In the genomic region with DNA sequence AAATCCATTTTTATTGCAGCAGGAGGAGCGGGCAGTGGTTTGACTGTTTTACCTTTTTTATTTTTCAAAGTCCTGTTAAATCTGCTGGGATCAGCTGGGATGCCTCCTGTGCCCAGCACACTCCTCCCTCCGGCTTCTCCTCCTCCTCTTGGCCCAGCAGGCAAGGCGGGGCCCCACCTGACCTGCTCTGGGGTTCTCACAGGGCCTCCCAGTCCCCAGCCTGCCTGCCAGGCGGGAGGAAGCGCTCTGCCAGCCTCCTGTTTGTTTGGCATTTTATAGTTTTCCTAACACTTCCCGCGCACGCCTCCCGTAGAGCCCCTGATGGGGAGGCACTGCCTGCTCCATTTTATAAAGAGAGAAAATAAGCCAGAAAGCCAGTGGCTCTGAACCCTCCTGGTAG, we compare ENCODE assay signal across 8 mouse cellular contexts. TPM values are rescaled to one million over a fixed set of nuclear protein-coding genes. Genes with fewer than 3 reads are reported as not detected.
A peak's percentile ranks its signal among the peaks of the same experiment; 100 is the strongest.
DNase-seq lines count a peak whose midpoint lies in the region; ATAC-seq and TF ChIP-seq lines count a peak whose summit lies in the region.

No protein-coding gene starts in this region.

- peak; percentile 96 for DNase-seq in heart, adult 11 months
- DNase-seq in heart, postnatal 25 days (ENCODE audit: low spot score), result no peak
- peak; percentile 85 for DNase-seq in brain, embryonic 14.5 days (ENCODE audit: low read depth)
- peak; percentile 67 for DNase-seq in forebrain, postnatal 0 days
- DNase-seq in kidney, adult 18-20 months, result peak; percentile 77
- peak; percentile 55 for DNase-seq in liver, postnatal 0 days
- DNase-seq in gastrocnemius, adult 18-20 months (ENCODE audit: low spot score), result no peak

- peak overlapping the region; percentile 45 for H3K27ac ChIP-seq in forebrain, postnatal 0 days (ENCODE audit: low read depth, low read length)
- peak overlapping the region; percentile 87 for H3K27ac ChIP-seq in liver, postnatal 0 days (ENCODE audit: low read depth)

- intact Hi-C loops in heart, postnatal 25 days (cut with DNase I), result no loop called here

- 0 out of 2 replicates have a peak overlapping the region, but pooled peaks have one; percentile 1 for H3K4me2 ChIP-seq in forebrain, postnatal 0 days (ENCODE audit: low read depth)
- H3K4me2 ChIP-seq in liver, postnatal 0 days (ENCODE audit: low read depth, low read length), result peak overlapping the region; percentile 65

- WGBS in forebrain, postnatal 0 days, result 15% methylated on average over 9 of the region's 9 CpGs
- WGBS in liver, postnatal 0 days (ENCODE audit: insufficient replicate concordance), result 37% methylated on average over 9 of the region's 9 CpGs

- H3K4me1 ChIP-seq in forebrain, postnatal 0 days (ENCODE audit: insufficient read depth), result peaks cover 28% of the 10 kb centered on the region
- peaks cover 24% of the 10 kb centered on the region for H3K4me1 ChIP-seq in liver, postnatal 0 days (ENCODE audit: insufficient read depth)

- TF ChIP-seq CTCF in brain, embryonic 14.5 days (IDR thresholded peaks at IDR 0.05; ENCODE audit: borderline replicate concordance, extremely low read depth, insufficient read depth, insufficient read length), result no peak
- no peak for TF ChIP-seq CTCF in forebrain, postnatal 0 days (IDR thresholded peaks at IDR 0.05; ENCODE audit: low read depth)
- TF ChIP-seq CTCF in liver, postnatal 0 days (IDR thresholded peaks at IDR 0.05; ENCODE audit: low read depth), result no peak

- no peaks in the 10 kb centered on the region for H3K9me3 ChIP-seq in forebrain, postnatal 0 days (ENCODE audit: low read length)
- H3K9me3 ChIP-seq in liver, postnatal 0 days (ENCODE audit: low read length), result no peaks in the 10 kb centered on the region

- TF ChIP-seq POLR2A in brain, embryonic 14.5 days (IDR thresholded peaks at IDR 0.05; ENCODE audit: borderline replicate concordance, extremely low read depth, insufficient read depth, insufficient read length, poor library complexity, severe bottlenecking), result no peak

- H3K9ac ChIP-seq in forebrain, postnatal 0 days, result no peak overlapping the region
- H3K9ac ChIP-seq in liver, postnatal 0 days (replicated peaks), result peak overlapping the region; percentile 55; the same call in 1 of the 2 replicates

- no peak for TF ChIP-seq EP300 in liver, postnatal 0 days (IDR thresholded peaks at IDR 0.05; ENCODE audit: low read depth)

- no peak overlapping the region for H3K4me3 ChIP-seq in forebrain, postnatal 0 days (ENCODE audit: low read depth, low read length)
- peak overlapping the region; percentile 17; the same call in 1 of the 2 replicates for H3K4me3 ChIP-seq in liver, postnatal 0 days (ENCODE audit: low read depth, low read length)

- H3K27me3 ChIP-seq in forebrain, postnatal 0 days (ENCODE audit: insufficient read depth, low read length), result no peaks in the 10 kb centered on the region
- H3K27me3 ChIP-seq in liver, postnatal 0 days (ENCODE audit: insufficient read depth, low read length), result no peaks in the 10 kb centered on the region

- no peaks in the 10 kb centered on the region for H3K36me3 ChIP-seq in forebrain, postnatal 0 days (ENCODE audit: insufficient read depth)
- no peaks in the 10 kb centered on the region for H3K36me3 ChIP-seq in liver, postnatal 0 days (replicated peaks; ENCODE audit: insufficient read depth, low read length)

- ATAC-seq in forebrain, postnatal 0 days, result peak; percentile 26
- ATAC-seq in liver, postnatal 0 days, result peak; percentile 74
- ATAC-seq in CD4-positive, CD25-positive, alpha-beta regulatory T cell, adult 4 months, result no peak

RNA-seq across cellular contexts. Expression of a gene that starts 30.5 kb away (rescaled TPM):
- 1 to 10 TPM; 1.1 to 1.4 TPM for total RNA-seq in heart, postnatal 25 days (2021)
- 2.5 and 4.3 TPM in 2 replicates for polyA plus RNA-seq in brain, embryonic 14.5 days (2012; rRNA removed)
- 8.1 and 8.8 TPM in 2 replicates for total RNA-seq in forebrain, postnatal 0 days (2014; rRNA removed)
- polyA plus RNA-seq in forebrain, postnatal 0 days (2015; fragmentation: Nextera tagmentation; extraction: Ambion mirVana), result 6.7 and 11.3 TPM in 2 replicates
- polyA plus RNA-seq in liver, postnatal 0 days (2015; fragmentation: Nextera tagmentation; extraction: Ambion mirVana), result 0.12 and 0.21 TPM in 2 replicates
- polyA plus RNA-seq in CD4-positive, CD25-positive, alpha-beta regulatory T cell, adult 4 months (2017; shearing (Covaris generic)), result under 1 TPM in 1 of 2 experiments, not detected in 1; 0.22 TPM
- 1 to 10 TPM; 1.1 to 1.9 TPM for total RNA-seq in gastrocnemius, adult 18-20 months (2021)

Comparison
In these comparisons a context has a peak if more than half of its experiments do, and no peak if none do; other contexts are left out.
1. DNase-seq: peak in heart, adult 11 months (single experiment), brain, embryonic 14.5 days (single experiment), forebrain, postnatal 0 days (single experiment), kidney, adult 18-20 months (single experiment) and liver, postnatal 0 days (single experiment); none in heart, postnatal 25 days (single experiment) and gastrocnemius, adult 18-20 months (single experiment).